Mouse (Mus musculus) forebrain, embryonic 14.5 days (tissue): ENCODE results near the gene Pck2. TPM values are rescaled to one million over a fixed set of nuclear protein-coding genes. Genes with fewer than 3 reads are reported as not detected.

Experiments
- ATAC-seq: fragments of 200-750 bp; cut with Nextera tagmentation; 2 replicates; pipeline ENCODE4 v1.8.0; 2017; ENCODE audit warnings: mild to moderate bottlenecking, moderate library complexity
- DNase-seq: peaks from one replicate; pipeline ENCODE4 v3.0.0-alpha.2; 2015; ENCODE audit warnings: low spot score
- H3K27ac ChIP-seq: fragments of 300-500 bp; sonication (generic); 2 replicates; pipeline ENCODE4 v1.5.1; 2014; ENCODE audit warnings: low read depth, mild to moderate bottlenecking, control low read depth, low read length, moderate library complexity
- H3K27me3 ChIP-seq: fragments of 300-500 bp; sonication (generic); replicated peaks from 2 replicates; pipeline ENCODE4 v1.6.1; 2014; ENCODE audit warnings: low read length, control low read depth, mixed read lengths; ENCODE audit not compliant: control insufficient read depth, insufficient read depth
- H3K36me3 ChIP-seq: fragments of 300-500 bp; sonication (generic); 2 replicates; pipeline ENCODE4 v1.6.1; 2014; ENCODE audit warnings: low read length, control low read depth; ENCODE audit not compliant: control insufficient read depth, insufficient read depth
- H3K4me1 ChIP-seq: fragments of 300-500 bp; sonication (generic); 2 replicates; pipeline ENCODE4 v1.6.1; 2014; ENCODE audit warnings: antibody characterized with exemption, low read length, control low read depth; ENCODE audit not compliant: control insufficient read depth, insufficient read depth
- H3K4me2 ChIP-seq: fragments of 300-500 bp; sonication (generic); 2 replicates; pipeline ENCODE4 v1.6.1; 2014; ENCODE audit warnings: mild to moderate bottlenecking, control low read depth, low read length
- H3K4me3 ChIP-seq: fragments of 300-500 bp; sonication (generic); 2 replicates; pipeline ENCODE4 v1.5.1; 2014; ENCODE audit warnings: low read depth, low read length, control low read depth
- H3K9ac ChIP-seq: fragments of 300-500 bp; sonication (generic); 2 replicates; pipeline ENCODE4 v1.6.1; 2014; ENCODE audit warnings: mild to moderate bottlenecking, low read length, control low read depth, moderate library complexity
- H3K9me3 ChIP-seq: fragments of 300-500 bp; sonication (generic); replicated peaks from 2 replicates; pipeline ENCODE4 v1.6.1; 2016; ENCODE audit warnings: low read length, control low read depth, mixed read lengths; ENCODE audit not compliant: control insufficient read depth
- WGBS: fragments of 180-500 bp; shearing (Covaris S2); extraction: QIAGEN DNeasy Blood & Tissue Kit; methylation state at CpG from one replicate; pipeline ENCODE4 v1.1.7; 2014; 5-methylcytosine and 5-hydroxymethylcytosine counted together
- polyA plus RNA-seq: library from polyadenylated mRNA; unstranded; fragments of >200 nt; fragmentation: Nextera tagmentation; extraction: Ambion mirVana; gene quantifications from 2 replicates; pipeline ENCODE4 v1.2.1, GENCODE M21; 2014

The Pck2 gene
- polyA plus RNA-seq, 1 experiment from 2014 or later: 10.7 TPM

DNA sequence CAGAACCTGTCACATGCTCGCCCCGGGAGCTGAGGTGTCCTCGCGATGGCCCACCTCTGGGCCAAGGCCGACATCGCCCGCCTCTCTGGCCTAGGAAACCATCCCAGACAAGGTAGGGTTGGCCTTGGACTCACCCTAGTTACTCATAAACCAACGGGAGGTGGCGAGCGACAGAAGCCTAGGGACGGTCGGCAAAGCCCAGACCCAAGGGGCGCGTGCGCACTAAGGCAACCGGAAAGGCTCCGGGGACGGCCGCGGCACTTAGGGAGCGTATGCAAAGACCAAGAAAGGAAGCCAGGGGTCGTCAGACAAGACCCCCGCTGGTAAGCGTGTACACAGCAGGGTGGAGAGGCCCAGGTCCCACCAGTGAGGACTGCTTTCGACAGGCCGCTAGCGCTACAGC lies 19.7 kb downstream of the Pck2 start, which contains the start of gene Dcaf11:
TSS of gene Dcaf11 (plus strand) at position 208 of the 403 bp plus-strand sequence.
- peak within 1 kb of the TSS; percentile 62 for H3K4me3 ChIP-seq
- peak within 1 kb of the TSS; percentile 98 for H3K27ac ChIP-seq
- H3K9ac ChIP-seq: peak within 1 kb of the TSS; percentile 85
- H3K36me3 ChIP-seq: peaks cover 15% of the 10 kb centered on the region
- ATAC-seq (peak; percentile 80), DNase-seq (peak; percentile 96)
- H3K4me1 ChIP-seq: peaks cover 6% of the 10 kb centered on the region; the same call in 1 of the 2 replicates
- H3K9me3 ChIP-seq: no peaks in the 10 kb centered on the region
- peak within 1 kb of the TSS; percentile 84 for H3K4me2 ChIP-seq
- H3K27me3 ChIP-seq: no peaks in the 10 kb centered on the region
- under 1% methylated on average over 27 of the region's 27 CpGs for WGBS

- Histone ChIP-seq H3K36me3 (peaks cover 21% of the 10 kb centered on the region), H3K9ac (peak within 1 kb of the TSS; percentile 85), H3K9me3 (no peaks in the 10 kb centered on the region), H3K27ac (peak within 1 kb of the TSS; percentile 98), H3K4me1 (peaks cover 6% of the 10 kb centered on the region; the same call in 1 of the 2 replicates), H3K27me3 (no peaks in the 10 kb centered on the region), H3K4me3 (peak within 1 kb of the TSS; percentile 62), H3K4me2 (peak within 1 kb of the TSS; percentile 84)
- ATAC-seq: peak; percentile 97
- DNase-seq: peak; percentile 99
- under 1% methylated on average over 51 of the region's 51 CpGs for WGBS
Measured at GRCm38 (mm10) chr14:55560202-55561073, 20.4 kb downstream of the Pck2 start, which contains the start of gene A730061H03Rik. TSS of gene A730061H03Rik (minus strand) at chr14:55560406.

- H3K9me3 ChIP-seq: no peaks in the 10 kb centered on the region
- peaks cover 6% of the 10 kb centered on the region; the same call in 1 of the 2 replicates for H3K4me1 ChIP-seq
- no peak for DNase-seq
- H3K4me2 ChIP-seq: no peak overlapping the region
- no peaks in the 10 kb centered on the region for H3K27me3 ChIP-seq
- H3K36me3 ChIP-seq: peaks cover 36% of the 10 kb centered on the region
- WGBS: 88% methylated on average over 10 of the region's 10 CpGs
- H3K4me3 ChIP-seq: no peak overlapping the region
- no peak overlapping the region for H3K27ac ChIP-seq
- ATAC-seq: no peak
- H3K9ac ChIP-seq: no peak overlapping the region
Measured at GRCm38 (mm10) chr14:55561860-55562259, 21.8 kb downstream of the Pck2 start.

GRCm38 (mm10) chr14:55563249-55563648 lies 23.2 kb downstream of the Pck2 start:
- Histone ChIP-seq H3K4me2 (no peak overlapping the region), H3K27ac (no peak overlapping the region), H3K4me3 (no peak overlapping the region), H3K36me3 (peaks cover 49% of the 10 kb centered on the region), H3K9me3 (no peaks in the 10 kb centered on the region), H3K9ac (no peak overlapping the region), H3K27me3 (no peaks in the 10 kb centered on the region), H3K4me1 (peaks cover 6% of the 10 kb centered on the region; the same call in 1 of the 2 replicates)
- WGBS: 92% methylated on average over 11 of the region's 11 CpGs
- DNase-seq (no peak), ATAC-seq (no peak)

GRCm38 (mm10) chr14:55565748-55566147 lies 25.7 kb downstream of the Pck2 start:
- H3K4me1 ChIP-seq: peaks cover 6% of the 10 kb centered on the region; the same call in 1 of the 2 replicates
- H3K27me3 ChIP-seq: no peaks in the 10 kb centered on the region
- peaks cover 71% of the 10 kb centered on the region for H3K36me3 ChIP-seq
- no peaks in the 10 kb centered on the region for H3K9me3 ChIP-seq
- DNase-seq (no peak), ATAC-seq (no peak)
- H3K4me3 ChIP-seq: no peak overlapping the region
- H3K9ac ChIP-seq: no peak overlapping the region
- H3K4me2 ChIP-seq: no peak overlapping the region
- no peak overlapping the region for H3K27ac ChIP-seq
- 85% methylated on average over 3 of the region's 3 CpGs for WGBS

GRCm38 (mm10) chr14:55567496-55567895 lies 27.4 kb downstream of the Pck2 start:
- peaks cover 72% of the 10 kb centered on the region for H3K36me3 ChIP-seq
- no peak overlapping the region for H3K4me3 ChIP-seq
- DNase-seq (no peak), ATAC-seq (no peak)
- H3K9me3 ChIP-seq: no peaks in the 10 kb centered on the region
- H3K9ac ChIP-seq: no peak overlapping the region
- no peaks in the 10 kb centered on the region for H3K27me3 ChIP-seq
- H3K4me2 ChIP-seq: no peak overlapping the region
- 95% methylated on average over 3 of the region's 3 CpGs for WGBS
- no peak overlapping the region for H3K27ac ChIP-seq
- H3K4me1 ChIP-seq: no peaks in the 10 kb centered on the region

- Histone ChIP-seq H3K36me3 (peaks cover 50% of the 10 kb centered on the region), H3K4me1 (no peaks in the 10 kb centered on the region), H3K9ac (no peak overlapping the region), H3K9me3 (no peaks in the 10 kb centered on the region), H3K4me3 (no peak overlapping the region), H3K27me3 (no peaks in the 10 kb centered on the region), H3K27ac (no peak overlapping the region), H3K4me2 (no peak overlapping the region)
- ATAC-seq (no peak), DNase-seq (no peak)
- WGBS: 86% methylated on average over 2 of the region's 2 CpGs
Measured at GRCm38 (mm10) chr14:55570588-55570987, 30.5 kb downstream of the Pck2 start.

DNA sequence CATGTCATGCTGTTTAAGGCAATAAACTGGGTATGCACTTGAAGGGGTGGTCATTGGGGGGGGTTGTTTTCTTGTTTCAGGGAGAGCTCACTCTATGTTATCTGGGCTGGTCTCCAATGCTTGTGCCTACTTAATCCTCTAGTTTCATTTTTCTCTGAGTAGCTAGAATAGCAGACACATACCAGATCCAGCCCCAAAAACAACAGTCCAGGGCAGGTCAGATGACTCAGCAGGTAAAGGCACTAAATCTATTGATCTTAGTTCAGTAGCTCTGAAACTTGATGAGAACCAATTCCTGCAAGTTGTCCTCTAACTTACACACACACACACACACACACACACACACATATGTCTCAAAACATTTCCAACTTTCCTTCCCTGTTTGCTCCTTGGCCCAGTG lies 31.7 kb downstream of the Pck2 start:
- Histone ChIP-seq H3K27me3 (no peaks in the 10 kb centered on the region), H3K4me2 (no peak overlapping the region), H3K27ac (no peak overlapping the region), H3K36me3 (peaks cover 38% of the 10 kb centered on the region), H3K9me3 (no peaks in the 10 kb centered on the region), H3K4me1 (no peaks in the 10 kb centered on the region), H3K4me3 (no peak overlapping the region), H3K9ac (no peak overlapping the region)
- DNase-seq (no peak), ATAC-seq (no peak)

- Histone ChIP-seq H3K4me2 (no peak within 1 kb of the TSS), H3K9ac (no peak within 1 kb of the TSS), H3K9me3 (no peaks in the 10 kb centered on the region), H3K4me3 (no peak within 1 kb of the TSS), H3K36me3 (peaks cover 8% of the 10 kb centered on the region; the same call in 1 of the 2 replicates), H3K27ac (no peak within 1 kb of the TSS), H3K4me1 (peaks cover 6% of the 10 kb centered on the region; the same call in 1 of the 2 replicates), H3K27me3 (no peaks in the 10 kb centered on the region)
- WGBS: 83% methylated on average over 8 of the region's 8 CpGs
- DNase-seq: no peak
- no peak for ATAC-seq
Measured at GRCm38 (mm10) chr14:55575302-55575701, 35.2 kb downstream of the Pck2 start, which contains the start of gene Fitm1. TSS of gene Fitm1 (plus strand) at chr14:55575617.
